Mouse (Mus musculus) CH12.LX (cell line): Measurements from ENCODE around the gene Cldn10. TPM values are rescaled to one million over a fixed set of nuclear protein-coding genes. Genes with fewer than 3 reads are reported as not detected.

Experiments
- DNase-seq: peaks from one replicate; pipeline ENCODE4 v3.0.0-alpha.2; 2013; ENCODE audit errors: extremely low read depth
- H3K27ac ChIP-seq: 2 replicates; pipeline ENCODE4 v1.5.1; 2012; ENCODE audit warnings: low read depth, mild to moderate bottlenecking, control low read depth, moderate library complexity; ENCODE audit not compliant: insufficient read depth
- H3K27me3 ChIP-seq: replicated peaks from 2 replicates; pipeline ENCODE3; 2012; ENCODE audit warnings: inconsistent platforms
- H3K36me3 ChIP-seq, 2 experiments: replicated peaks in 1 of 2; 2 replicates each; pipeline versions ENCODE3 to v1.6.1; 2012; ENCODE audit warnings: inconsistent platforms in 1 of 2, low read length in 1 of 2, mild to moderate bottlenecking in 1 of 2, mixed read lengths in 1 of 2, moderate library complexity in 1 of 2; ENCODE audit not compliant: control insufficient read depth in 1 of 2, insufficient read depth in 1 of 2
- H3K4me1 ChIP-seq, 2 experiments: 2 replicates each; pipeline ENCODE4 v1.6.1; 2012; ENCODE audit warnings: inconsistent platforms in 1 of 2, moderate library complexity in 1 of 2; ENCODE audit not compliant: insufficient read depth in 2 of 2, control insufficient read depth in 1 of 2
- H3K4me2 ChIP-seq: 2 replicates; pipeline ENCODE4 v1.6.1; 2012; ENCODE audit warnings: low read depth, mild to moderate bottlenecking, control low read depth; ENCODE audit not compliant: poor library complexity, insufficient read depth, severe bottlenecking
- H3K4me3 ChIP-seq, 3 experiments: fragments of 150-350 bp in 1 of 3; sonication (generic) in 1 of 3; replicated peaks in 1 of 3; 2 replicates each; pipeline versions ENCODE3 to v1.5.1; 2011 to 2012; ENCODE audit warnings: low read depth in 2 of 3, low read length in 2 of 3, mild to moderate bottlenecking in 2 of 3, moderate library complexity in 2 of 3, control low read depth in 1 of 3, improper control_type of control experiment in 1 of 3, inconsistent platforms in 1 of 3, mixed read lengths in 1 of 3; ENCODE audit not compliant: poor library complexity in 1 of 3
- H3K79me2 ChIP-seq: replicated peaks from 2 replicates; pipeline ENCODE4 v1.6.1; 2012; ENCODE audit warnings: mild to moderate bottlenecking, moderate library complexity; ENCODE audit not compliant: control insufficient read depth, poor library complexity, insufficient read depth, severe bottlenecking; ENCODE audit errors: extremely low read depth
- H3K9ac ChIP-seq: 2 replicates; pipeline ENCODE4 v1.6.1; 2012; ENCODE audit warnings: low read depth, mild to moderate bottlenecking, control low read depth, moderate library complexity; ENCODE audit not compliant: insufficient read depth
- H3K9me3 ChIP-seq: replicated peaks from 2 replicates; pipeline ENCODE3; 2012; ENCODE audit warnings: low read length, inconsistent platforms, mixed read lengths
- BHLHE40 ChIP-seq: IDR thresholded peaks from 2 replicates; pipeline ENCODE4 v1.6.1; 2011; ENCODE audit warnings: mild to moderate bottlenecking, low read depth, low read length, improper control_type of control experiment
- EP300 ChIP-seq: IDR thresholded peaks from 2 replicates; pipeline ENCODE4 v1.6.1; 2011; ENCODE audit warnings: low read length, improper control_type of control experiment
- MAFK ChIP-seq: IDR thresholded peaks from 2 replicates; pipeline ENCODE4 v1.6.1; 2011; ENCODE audit warnings: low read length, improper control_type of control experiment; ENCODE audit not compliant: insufficient replicate concordance
- MAX ChIP-seq: IDR thresholded peaks from 2 replicates; pipeline ENCODE4 v1.6.1; 2011; ENCODE audit warnings: low read length, improper control_type of control experiment
- MYC ChIP-seq: IDR thresholded peaks from 2 replicates; pipeline ENCODE4 v1.6.1; 2011; ENCODE audit warnings: low read depth, mild to moderate bottlenecking, improper control_type of control experiment, low read length
- NRF1 ChIP-seq: IDR thresholded peaks from 2 replicates; pipeline ENCODE4 v1.6.1; 2014; ENCODE audit warnings: low read depth, mild to moderate bottlenecking, inconsistent platforms, low read length, improper control_type of control experiment, moderate library complexity
- RAD21 ChIP-seq: IDR thresholded peaks from 2 replicates; pipeline ENCODE4 v1.6.1; 2011; ENCODE audit warnings: low read depth, mild to moderate bottlenecking, low read length, improper control_type of control experiment, moderate library complexity
- RCOR1 ChIP-seq: conservative IDR thresholded peaks from 2 replicates; pipeline ENCODE4 v1.6.1; 2012; ENCODE audit warnings: low read depth, mild to moderate bottlenecking, inconsistent platforms, low read length, improper control_type of control experiment
- SMC3 ChIP-seq: IDR thresholded peaks from 2 replicates; pipeline ENCODE4 v1.6.1; 2011; ENCODE audit warnings: low read depth, low read length, improper control_type of control experiment
- dilution Hi-C: fragments of 300-500 bp; cut with MboI; formaldehyde crosslinking; loops from 2 replicates; pipeline ENCODE4 v1.14.3; 2020; ENCODE audit warnings: low sequenced_read_pairs; ENCODE audit not compliant: extremely low pct_unique_long_range_greater_than_20kb, extremely low pct_ligation_motif_present
- in situ Hi-C: fragments of 300-500 bp; cut with MboI; formaldehyde crosslinking; loops from 3 replicates; pipeline ENCODE4 v1.14.3; 2019; ENCODE audit warnings: low sequenced_read_pairs, low pct_ligation_motif_present, low pct_unique_long_range_greater_than_20kb, mixed read lengths
- polyA plus RNA-seq: library from polyadenylated mRNA; unstranded; fragments of >175 nt; gene quantifications from 2 replicates; pipeline ENCODE4 v1.2.1, GENCODE M21; 2012; ENCODE audit warnings: low read depth; ENCODE audit not compliant: insufficient read length
- total RNA-seq, 2 experiments: library from RNA; depleted of rRNA; stranded (reverse); fragments of 300-350 nt in 1 of 2; fragments of >200 nt in 1 of 2; gene quantifications; 2 replicates each; pipeline ENCODE4 v1.2.3; 2012 to 2014

The Cldn10 gene
- total and polyA plus RNA-seq, 3 experiments = not detected

DNA sequence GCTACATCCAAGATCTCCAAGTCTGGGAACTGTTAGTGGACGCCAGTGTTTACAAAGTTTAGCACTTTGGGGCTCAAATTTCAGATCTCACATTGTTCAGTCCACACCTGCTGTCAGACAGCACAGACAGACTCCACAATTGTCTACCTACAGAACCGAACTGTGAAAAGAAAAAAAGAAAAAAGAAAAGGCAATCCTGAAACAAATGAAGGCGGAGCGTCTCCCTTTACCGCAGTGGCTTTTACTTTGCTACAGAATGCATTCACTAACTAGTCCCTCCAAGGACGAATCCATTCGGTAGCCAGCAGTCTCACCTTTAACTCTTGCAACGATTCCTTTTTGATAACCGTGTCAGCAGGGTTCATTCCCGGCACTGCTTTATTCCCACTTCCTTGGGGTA, 93.0 kb downstream of the Cldn10 start:
- no peaks in the 10 kb centered on the region for H3K36me3 ChIP-seq
- H3K79me2 ChIP-seq = no peaks in the 10 kb centered on the region
- H3K9ac ChIP-seq = no peak overlapping the region
- H3K27me3 ChIP-seq = peaks cover 2% of the 10 kb centered on the region
- H3K4me1 ChIP-seq = peaks cover 0 to 7% of the 10 kb centered on the region in 2 experiments; a peak in 2 of 4 replicates
- in situ Hi-C loops = no loop called here
- no peak overlapping the region for H3K4me2 ChIP-seq
- no peak overlapping the region for H3K4me3 ChIP-seq
- dilution Hi-C loops = no loop called here
- DNase-seq = no peak
- no peak for TF ChIP-seq RCOR1
- TF ChIP-seq MYC = no peak
- TF ChIP-seq RAD21 = no peak
- no peak for TF ChIP-seq MAX
- TF ChIP-seq MAFK = no peak
- no peak overlapping the region for H3K27ac ChIP-seq
- no peaks in the 10 kb centered on the region for H3K9me3 ChIP-seq

DNA sequence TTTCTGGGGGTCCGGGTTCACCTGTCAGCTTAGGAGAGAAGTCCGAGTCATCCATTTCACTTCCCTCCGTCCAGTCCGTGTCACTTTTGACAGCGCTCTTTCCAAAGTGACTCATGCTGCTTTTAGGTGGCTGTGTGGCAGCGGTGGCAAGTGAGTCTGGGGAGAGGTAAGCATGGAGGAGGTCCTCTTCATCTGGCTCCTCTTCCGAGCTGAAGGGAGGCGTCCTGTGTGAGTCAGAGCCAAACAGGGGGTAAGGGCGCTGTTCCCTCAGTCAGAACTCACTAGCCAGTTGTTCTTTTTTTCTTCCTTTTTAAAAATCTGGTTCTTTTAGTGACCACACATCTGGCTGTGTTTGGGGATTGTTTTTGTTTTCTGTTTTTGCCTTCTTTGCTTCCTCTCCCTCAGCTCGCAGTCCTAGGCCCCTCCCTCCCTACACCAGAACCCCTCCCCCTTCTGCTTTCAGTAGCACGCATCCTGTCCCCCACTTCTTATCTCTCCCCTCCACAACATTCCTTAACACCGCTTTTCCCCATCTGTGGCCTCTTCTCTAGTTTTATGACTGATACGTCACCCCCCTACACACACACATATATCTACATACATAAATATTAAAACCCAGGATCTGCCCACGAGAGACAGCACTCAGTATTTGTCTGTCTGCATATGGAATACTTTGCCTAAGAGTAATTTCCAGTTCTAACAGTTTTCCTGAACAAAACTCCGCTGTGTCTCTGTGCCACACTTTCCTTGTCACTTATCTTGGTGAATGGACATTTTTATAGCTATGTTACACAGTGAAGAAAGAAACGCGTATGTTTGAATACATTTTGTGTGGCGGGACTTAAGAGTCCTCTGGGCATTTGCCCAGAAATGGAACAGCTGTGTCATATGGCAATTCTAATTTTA, 95.9 kb downstream of the Cldn10 start:
- H3K36me3 ChIP-seq = no peaks in the 10 kb centered on the region
- H3K4me2 ChIP-seq = no peak overlapping the region
- dilution Hi-C loops = no loop called here
- no peak overlapping the region for H3K4me3 ChIP-seq
- TF ChIP-seq EP300 = no peak
- no peak for TF ChIP-seq NRF1
- no peak for TF ChIP-seq BHLHE40
- TF ChIP-seq, all 38 proteins: peak for 0
- Histone ChIP-seq H3K27ac (no peak overlapping the region), H3K9me3 (no peaks in the 10 kb centered on the region), H3K4me1 (peaks cover 0 to 7% of the 10 kb centered on the region in 2 experiments; a peak in 2 of 4 replicates), H3K27me3 (peaks cover 2% of the 10 kb centered on the region), H3K9ac (no peak overlapping the region), H3K79me2 (no peaks in the 10 kb centered on the region)
- DNase-seq = no peak
- in situ Hi-C loops = no loop called here

DNA sequence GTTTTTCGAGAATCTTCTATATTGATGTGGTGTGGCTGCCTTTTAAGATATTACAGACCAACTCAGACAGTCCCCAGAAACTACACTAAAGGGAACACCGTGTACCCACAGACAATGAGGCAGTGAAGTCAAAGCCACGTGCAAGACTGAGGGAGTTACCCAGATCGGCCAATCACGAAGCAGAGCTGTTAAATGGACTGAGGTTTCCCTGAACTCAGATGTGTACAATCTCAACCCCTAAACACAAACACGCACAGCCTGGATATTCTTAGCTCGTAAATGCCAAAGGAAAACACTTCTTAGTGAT, 96.5 kb downstream of the Cldn10 start:
- no peak overlapping the region for H3K4me2 ChIP-seq
- H3K79me2 ChIP-seq = no peaks in the 10 kb centered on the region
- in situ Hi-C loops (no loop called here), dilution Hi-C loops (no loop called here)
- no peak for DNase-seq
- peaks cover 0 to 2% of the 10 kb centered on the region in 2 experiments; a peak in 2 of 4 replicates for H3K4me1 ChIP-seq
- H3K4me3 ChIP-seq = no peak overlapping the region
- no peak overlapping the region for H3K27ac ChIP-seq
- H3K27me3 ChIP-seq = peaks cover 2% of the 10 kb centered on the region
- H3K9ac ChIP-seq = no peak overlapping the region
- no peaks in the 10 kb centered on the region for H3K36me3 ChIP-seq
- H3K9me3 ChIP-seq = no peaks in the 10 kb centered on the region
- TF ChIP-seq MAFK = no peak
- TF ChIP-seq SMC3 = no peak
